Mouse (Mus musculus): ENCODE results near the gene G430095P16Rik. TPM values are rescaled to one million over a fixed set of nuclear protein-coding genes. Genes with fewer than 3 reads are reported as not detected.

Gene G430095P16Rik
- polyA plus RNA-seq, 1 experiment = 1.0 TPM

DNA sequence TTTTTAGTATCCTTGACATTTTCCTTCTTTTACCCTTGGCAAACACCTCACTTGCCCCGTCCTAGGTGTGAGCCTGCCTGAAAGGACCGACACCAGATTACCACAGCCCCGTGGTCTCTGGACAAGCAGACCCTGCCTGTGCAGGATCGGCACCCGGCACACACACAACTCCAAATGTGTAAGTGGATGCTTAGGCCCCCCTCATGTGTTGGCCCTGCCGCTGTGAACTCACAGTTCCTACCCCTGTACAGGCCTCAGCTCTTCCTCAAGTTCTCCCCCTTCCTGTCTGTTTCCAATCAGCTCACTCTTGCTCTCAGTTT is 317 bp upstream of the G430095P16Rik start:
- DNase-seq (ENCODE audit: low spot score) = no peak

GRCm38 (mm10) chr8:84723571-84723900 is 729 bp downstream of the G430095P16Rik start:
- DNase-seq (ENCODE audit: low spot score) = no peak

GRCm38 (mm10) chr8:84724683-84725082 is 1.9 kb downstream of the G430095P16Rik start:
- DNase-seq (ENCODE audit: low spot score) = no peak

GRCm38 (mm10) chr8:84725246-84725940 is 2.6 kb downstream of the G430095P16Rik start:
- no peak for DNase-seq (ENCODE audit: low spot score)

DNA sequence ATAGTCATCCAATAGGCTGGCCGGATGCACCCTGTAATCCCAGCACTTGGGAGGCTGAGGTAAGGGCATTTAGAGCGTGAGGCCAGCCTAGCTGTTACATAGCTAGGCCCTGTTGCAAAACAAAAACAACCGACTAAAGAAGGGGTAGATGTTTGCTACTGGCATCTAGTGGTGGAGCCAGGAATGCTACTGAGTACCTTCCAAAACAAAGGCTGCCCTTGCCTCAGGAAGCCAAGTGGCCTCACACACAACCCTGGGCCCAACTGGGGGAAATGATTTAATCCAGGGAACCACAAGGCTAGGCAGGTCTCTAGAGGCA is 3.1 kb downstream of the G430095P16Rik start:
- no peak for DNase-seq (ENCODE audit: low spot score)

- DNase-seq (ENCODE audit: low spot score) = no peak
Observed at GRCm38 (mm10) chr8:84728474-84728873, 5.7 kb downstream of the G430095P16Rik start.

DNA sequence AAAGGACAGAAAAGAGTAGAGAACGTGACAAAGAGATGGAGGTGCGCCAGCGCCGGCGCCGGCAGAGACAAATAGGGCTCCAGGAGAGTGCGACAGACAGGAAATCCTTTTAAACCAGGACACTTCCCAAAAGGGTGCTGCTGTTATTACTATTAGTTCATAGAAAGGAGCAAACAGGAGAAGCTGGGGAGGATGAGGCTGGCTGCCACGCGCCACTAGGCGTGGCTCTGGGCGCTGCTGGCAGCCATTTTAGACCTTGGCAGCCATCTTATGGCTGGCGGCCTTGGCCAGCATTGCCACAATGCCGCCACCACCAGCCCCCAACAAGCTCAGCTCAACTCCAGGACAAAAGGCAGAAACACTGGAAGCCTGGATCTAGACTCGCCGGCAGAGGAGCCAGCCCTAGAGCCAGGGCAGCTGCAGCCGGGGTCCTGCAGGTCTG is 7.1 kb downstream of the G430095P16Rik start:
- no peak for DNase-seq (ENCODE audit: low spot score)

GRCm38 (mm10) chr8:84730541-84731370 is 7.9 kb downstream of the G430095P16Rik start:
- DNase-seq (ENCODE audit: low spot score) = no peak

DNA sequence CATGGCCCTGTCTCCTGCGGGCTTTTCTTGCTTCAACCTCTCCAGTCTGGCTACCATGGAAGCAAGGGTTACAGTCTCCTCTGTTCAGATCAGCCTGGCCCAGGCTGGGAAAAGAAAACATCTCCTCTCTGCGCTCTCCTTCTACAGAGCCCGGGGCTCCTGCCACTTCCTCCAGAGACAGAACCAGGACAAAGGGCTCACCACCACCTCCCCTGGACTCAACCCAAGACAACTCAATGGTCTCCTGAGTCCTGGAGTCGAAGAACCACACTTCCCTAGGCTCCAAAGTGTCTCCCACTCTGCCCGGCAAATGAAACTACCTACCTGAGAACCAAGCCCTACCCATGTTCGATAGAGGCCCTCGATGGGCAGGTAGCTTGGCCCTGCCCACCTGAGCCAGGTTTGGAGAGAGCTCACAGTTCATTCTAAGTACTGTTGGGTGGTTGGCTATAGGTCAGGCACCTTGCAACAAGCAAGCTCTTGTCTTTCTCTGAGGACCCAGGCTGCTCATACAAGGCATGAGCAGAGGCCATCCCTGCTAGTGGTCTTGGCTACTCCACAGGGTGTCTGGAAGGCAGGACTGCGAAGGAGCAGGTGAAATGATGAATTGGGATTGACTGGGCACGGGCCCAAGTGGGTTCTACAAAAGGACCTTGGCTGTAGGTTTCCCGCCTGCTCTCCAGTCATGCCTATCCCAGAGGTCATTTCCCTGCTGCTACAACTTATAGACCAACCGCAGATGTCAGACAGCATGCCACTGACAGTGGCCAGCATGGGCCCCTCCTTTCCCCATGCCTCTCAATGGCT is 8.8 kb downstream of the G430095P16Rik start:
- no peak for DNase-seq (ENCODE audit: low spot score)

- no peak for DNase-seq (ENCODE audit: low spot score)
Observed at GRCm38 (mm10) chr8:84732545-84732944, 9.7 kb downstream of the G430095P16Rik start.

- no peak for DNase-seq (ENCODE audit: low spot score)
Observed at GRCm38 (mm10) chr8:84732996-84733395, 10.2 kb downstream of the G430095P16Rik start.

DNA sequence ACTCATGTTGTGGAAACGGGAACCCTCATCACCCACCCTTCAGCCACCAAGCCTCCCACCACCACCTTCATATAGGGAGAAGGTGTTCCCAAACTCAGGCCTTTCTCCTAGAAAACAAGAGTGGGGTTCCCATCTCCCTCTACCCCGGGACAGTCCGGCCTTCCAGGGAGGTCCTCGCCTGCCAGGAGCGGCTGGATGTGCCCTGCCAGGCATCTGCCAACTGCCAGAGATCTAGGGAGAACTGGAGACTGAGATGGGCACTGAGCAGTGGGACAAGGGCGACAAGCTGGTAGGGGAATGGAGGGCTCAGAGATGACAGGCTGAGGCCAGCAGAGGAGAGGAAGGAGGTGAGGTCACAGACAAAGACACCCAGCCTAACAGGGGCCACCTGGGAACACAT is 11.2 kb downstream of the G430095P16Rik start:
- no peak for DNase-seq (ENCODE audit: low spot score)

- DNase-seq (ENCODE audit: low spot score) = no peak
Observed at GRCm38 (mm10) chr8:84734680-84735079, 11.9 kb downstream of the G430095P16Rik start.

DNA sequence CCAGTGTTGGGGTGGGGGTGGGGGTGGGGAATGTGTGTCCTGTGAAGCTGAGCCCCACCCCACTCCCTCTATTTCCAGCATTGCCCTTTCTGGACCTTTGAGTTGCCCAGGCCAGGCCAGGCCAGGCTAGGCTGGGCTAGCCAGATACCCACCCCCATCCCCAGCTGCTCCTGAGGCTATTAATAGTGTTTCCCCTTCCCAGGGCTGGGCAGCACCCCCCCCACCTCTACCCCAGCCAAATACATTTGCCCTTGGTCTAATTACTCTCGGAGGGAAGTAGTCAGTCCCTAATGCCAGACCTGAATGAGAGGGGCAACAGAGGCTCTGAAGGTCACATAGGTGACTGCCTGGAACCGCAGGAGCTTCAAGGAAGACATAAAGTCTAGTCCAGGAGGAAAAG is 12.8 kb downstream of the G430095P16Rik start:
- DNase-seq (ENCODE audit: low spot score) = no peak

GRCm38 (mm10) chr8:84736521-84736920 is 13.7 kb downstream of the G430095P16Rik start:
- DNase-seq (ENCODE audit: low spot score) = no peak

GRCm38 (mm10) chr8:84737608-84738007 is 14.8 kb downstream of the G430095P16Rik start:
- DNase-seq (ENCODE audit: low spot score) = peak; percentile 60

DNA sequence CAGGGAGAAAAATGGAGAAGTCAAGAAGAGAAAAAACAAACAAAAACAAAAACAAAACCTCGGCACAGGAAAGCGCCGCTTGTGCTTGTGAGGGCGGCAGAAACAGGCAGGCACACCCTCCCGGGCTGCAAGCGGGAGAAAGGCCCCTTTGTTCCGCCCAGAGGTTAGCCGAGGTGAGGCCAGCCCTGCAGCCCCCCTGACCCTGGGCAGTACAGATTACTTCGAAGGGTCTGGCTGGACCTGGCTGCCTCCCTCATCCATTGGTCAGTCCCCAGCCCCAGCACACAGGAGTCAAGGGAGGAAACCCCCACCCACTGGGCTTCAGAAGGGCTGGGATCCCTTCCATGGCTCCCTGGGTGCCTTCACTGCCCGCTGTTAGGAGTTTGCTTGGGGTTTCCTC is 15.5 kb downstream of the G430095P16Rik start:
- no peak for DNase-seq (ENCODE audit: low spot score)

DNA sequence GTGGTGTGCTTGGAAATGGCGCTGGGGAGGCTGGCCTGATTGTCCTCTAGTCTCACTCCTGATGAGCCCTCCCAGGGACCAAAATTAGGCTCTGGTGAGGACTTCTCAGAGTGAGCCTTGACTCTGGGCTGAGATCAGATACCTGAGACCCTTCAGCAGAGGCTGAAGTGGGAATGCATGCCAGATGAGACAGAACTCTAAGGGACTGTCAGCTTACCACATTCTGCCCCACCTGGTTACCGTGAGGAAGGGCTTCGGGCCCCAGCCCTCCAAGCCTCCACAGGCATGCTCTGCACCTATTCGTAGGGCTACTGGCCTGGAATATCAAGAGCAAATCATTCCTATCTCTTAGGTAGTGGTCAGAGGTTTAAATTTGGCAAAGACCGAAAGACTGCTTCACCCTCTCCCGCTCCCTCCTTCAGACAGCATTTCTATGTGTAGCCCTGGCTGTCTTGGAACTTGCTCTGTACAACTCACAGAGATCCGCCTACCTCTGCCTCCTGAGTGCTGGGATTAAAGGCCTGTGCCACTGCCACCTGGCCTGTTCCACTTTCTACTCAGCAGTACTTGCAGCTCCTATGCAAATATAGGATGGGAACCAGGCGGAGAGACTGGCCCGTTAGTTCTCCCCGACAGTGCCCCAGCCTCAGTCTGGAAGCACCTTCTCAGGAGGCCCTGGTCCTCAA is 16.1 kb downstream of the G430095P16Rik start:
- no peak for DNase-seq (ENCODE audit: low spot score)

DNA sequence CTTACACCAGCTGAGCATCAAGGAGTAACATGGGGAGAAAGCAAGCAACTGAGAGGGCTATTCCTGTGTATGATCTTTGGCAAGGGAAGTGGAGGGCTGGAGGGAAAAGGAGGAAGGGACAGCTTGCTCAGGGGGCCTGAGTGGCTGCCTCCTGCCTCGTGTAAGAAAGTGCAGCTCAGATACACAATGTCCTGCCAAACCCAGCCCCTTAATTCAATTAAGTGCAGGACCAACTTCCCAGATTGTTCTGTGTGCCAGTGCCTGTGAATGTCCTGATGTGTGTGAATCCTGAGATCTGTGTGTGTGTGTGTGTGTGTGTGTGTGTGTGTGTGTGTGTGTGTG is 16.6 kb downstream of the G430095P16Rik start:
- DNase-seq (ENCODE audit: low spot score) = no peak

GRCm38 (mm10) chr8:84740895-84741843 is 18.4 kb downstream of the G430095P16Rik start:
- no peak for DNase-seq (ENCODE audit: low spot score)

Data from urinary bladder, adult 2 months (tissue).